Mouse (Mus musculus) left cerebral cortex, adult 18-20 months (tissue): Measurements from ENCODE around the gene Intu. TPM values are rescaled to one million over a fixed set of nuclear protein-coding genes. Genes with fewer than 3 reads are reported as not detected.

Source experiments
- DNase-seq, 2 experiments: peaks; one replicate each; pipeline ENCODE4 v3.0.0; 2021 to 2022; ENCODE audit warnings: low spot score in 2 of 2, mixed read lengths in 1 of 2
- total RNA-seq, 2 experiments: library from RNA; stranded (reverse); gene quantifications; 2 replicates each; pipeline ENCODE4 v1.2.3; 2021

The Intu gene
- total RNA-seq, 2 experiments from 2014 or later: 7.1 to 7.3 TPM

GRCm38 (mm10) chr3:40682404-40682803, 151.3 kb downstream of the Intu start:
- DNase-seq: peak; percentile 6 to 18

- no peak for DNase-seq
Observed at GRCm38 (mm10) chr3:40683171-40683570, 152.1 kb downstream of the Intu start.

- DNase-seq: no peak
Observed at GRCm38 (mm10) chr3:40685855-40686515, 154.9 kb downstream of the Intu start.

- DNase-seq: no peak
Observed at GRCm38 (mm10) chr3:40686836-40687235, 155.8 kb downstream of the Intu start.

- DNase-seq: no peak
Observed at GRCm38 (mm10) chr3:40687588-40687987, 156.5 kb downstream of the Intu start.

- DNase-seq: no peak
Observed at GRCm38 (mm10) chr3:40691566-40691965, 160.5 kb downstream of the Intu start.

GRCm38 (mm10) chr3:40693435-40693834, 162.3 kb downstream of the Intu start:
- no peak for DNase-seq

- DNase-seq: no peak
Observed at GRCm38 (mm10) chr3:40693960-40694359, 162.9 kb downstream of the Intu start.

- no peak for DNase-seq
Observed at GRCm38 (mm10) chr3:40694438-40694837, 163.4 kb downstream of the Intu start.

- DNase-seq: no peak
Observed at GRCm38 (mm10) chr3:40695162-40695561, 164.1 kb downstream of the Intu start.

- DNase-seq: no peak
Observed at GRCm38 (mm10) chr3:40698834-40699233, 167.7 kb downstream of the Intu start.

GRCm38 (mm10) chr3:40704816-40705430, 173.8 kb downstream of the Intu start:
- no peak for DNase-seq

GRCm38 (mm10) chr3:40708655-40709054, 177.6 kb downstream of the Intu start, which contains the start of gene Slc25a31:
TSS of gene Slc25a31 (plus strand) at chr3:40708855.
- DNase-seq: no peak

GRCm38 (mm10) chr3:40716056-40716455, 185.0 kb downstream of the Intu start:
- no peak for DNase-seq

- no peak for DNase-seq
Observed at GRCm38 (mm10) chr3:40719022-40719421, 187.9 kb downstream of the Intu start.

GRCm38 (mm10) chr3:40738381-40738912, 207.4 kb downstream of the Intu start:
- no peak for DNase-seq

GRCm38 (mm10) chr3:40744024-40744835, 213.1 kb downstream of the Intu start, which contains the start of gene Hspa4l:
TSS of gene Hspa4l (plus strand) at chr3:40744495.
- DNase-seq: no peak

- DNase-seq: peak; percentile 93
Observed at GRCm38 (mm10) chr3:40744836-40745660, 214.0 kb downstream of the Intu start.

GRCm38 (mm10) chr3:40745661-40746547, 214.8 kb downstream of the Intu start:
- peak; percentile 18 to 37 for DNase-seq
